Mouse (Mus musculus): ENCODE measurements at regions not wholly inside any gene's neighbourhood (a gene's known extent, or its start where the extent isn't known, plus 50 kb on each side); places are given as distances from the start of the nearest gene placed in this dataset.

DNA sequence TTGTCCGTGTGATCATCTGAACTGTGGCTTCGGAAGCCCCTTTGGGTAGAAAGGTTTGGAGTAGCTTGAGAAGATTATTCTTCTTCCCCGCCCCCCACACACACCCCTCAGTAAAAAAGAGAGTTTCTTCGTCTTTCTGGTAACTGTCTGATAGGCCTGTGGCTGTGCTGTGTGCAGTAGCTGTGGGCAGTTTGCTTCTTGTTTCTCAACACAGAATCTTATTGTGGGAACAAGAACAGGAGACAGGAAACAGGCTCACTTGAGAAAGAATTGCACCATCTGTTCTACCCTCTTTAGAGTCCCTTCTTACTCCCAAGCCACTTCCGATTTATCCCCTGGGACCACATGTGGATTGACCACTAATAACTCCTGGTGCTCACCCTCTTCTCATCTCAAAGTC, 140.5 kb downstream of the BC067074 start:
- TF ChIP-seq CTCF (IDR thresholded peaks at IDR 0.05; ENCODE audit: borderline replicate concordance, insufficient read depth, low read depth, low read length) (no peak), POLR2A (IDR thresholded peaks at IDR 0.05; ENCODE audit: borderline replicate concordance, insufficient read depth, low read length) (no peak)
